In genomic region chr11:109545700-109546143, GRCm38 (mm10) we compare ENCODE assay signal across 11 mouse cellular contexts.
DNase-seq lines count a peak whose midpoint lies in the region; ATAC-seq and TF ChIP-seq lines count a peak whose summit lies in the region.
"Had no signal": no experiment of that assay in that cellular context is flagged by ENCODE, and none has a peak within 500 bp of the region (broad histone marks: within the 10 kb centered on the region; RNA-seq: fewer than 3 reads in every experiment).

No protein-coding gene starts in this region.

- no peaks in the 10 kb centered on the region for H3K36me3 ChIP-seq in stomach, embryonic 15.5 days
- H3K36me3 ChIP-seq in stomach, postnatal 0 days (ENCODE audit: control insufficient read depth, insufficient read depth, low read length) = no peaks in the 10 kb centered on the region
- H3K36me3 ChIP-seq in intestine, postnatal 0 days (ENCODE audit: control insufficient read depth, insufficient read depth) = no peaks in the 10 kb centered on the region
- H3K36me3 ChIP-seq in stomach, embryonic 16.5 days (ENCODE audit: control insufficient read depth, insufficient read depth, low read length) = no peaks in the 10 kb centered on the region

- H3K27ac ChIP-seq in stomach, embryonic 15.5 days = no peak overlapping the region
- no peak overlapping the region for H3K27ac ChIP-seq in stomach, postnatal 0 days (replicated peaks)
- H3K27ac ChIP-seq in intestine, postnatal 0 days (ENCODE audit: low read depth, low read length) = peak overlapping the region; percentile 76
- no peak overlapping the region for H3K27ac ChIP-seq in stomach, embryonic 16.5 days (ENCODE audit: low read length)
- H3K27ac ChIP-seq: hindbrain, postnatal 0 days had no signal

- no peak for ATAC-seq in stomach, embryonic 15.5 days (ENCODE audit: insufficient read depth, low FRiP score, low read depth)
- ATAC-seq in stomach, postnatal 0 days (ENCODE audit: low FRiP score, low TSS enrichment) = no peak
- ATAC-seq in intestine, postnatal 0 days = peak; percentile 34; the same call in 1 of the 2 replicates
- ATAC-seq in stomach, embryonic 16.5 days (ENCODE audit: insufficient read depth, low FRiP score) = peak; percentile 14; the same call in 1 of the 2 replicates
- ATAC-seq in cerebellum, adult (ENCODE audit: insufficient number of reproducible peaks, low FRiP score, low TSS enrichment) = no peak
- ATAC-seq: hindbrain, postnatal 0 days had no signal

- no peak for DNase-seq in stomach, postnatal 0 days (ENCODE audit: low spot score)
- peak; percentile 48 to 69 for DNase-seq in kidney, postnatal 4 days
- no peak for DNase-seq in layer of hippocampus, postnatal 25 days (ENCODE audit: extremely low spot score in 1 of 2, low spot score in 1 of 2)
- no peak for DNase-seq in lung, adult 18-20 months
- DNase-seq: adrenal gland, adult 8-10 months; cerebellum, adult 2 months had no signal

- no peaks in the 10 kb centered on the region for H3K9me3 ChIP-seq in stomach, embryonic 15.5 days
- H3K9me3 ChIP-seq in stomach, postnatal 0 days (ENCODE audit: control insufficient read depth, low read length) = no peaks in the 10 kb centered on the region
- H3K9me3 ChIP-seq in intestine, postnatal 0 days (ENCODE audit: control insufficient read depth) = no peaks in the 10 kb centered on the region
- H3K9me3 ChIP-seq in stomach, embryonic 16.5 days (replicated peaks; ENCODE audit: control insufficient read depth, low read length) = no peaks in the 10 kb centered on the region

- TF ChIP-seq CTCF in stomach, postnatal 0 days (IDR thresholded peaks at IDR 0.05; ENCODE audit: low read depth) = no peak
- TF ChIP-seq CTCF in intestine, postnatal 0 days (IDR thresholded peaks at IDR 0.05; ENCODE audit: low read depth) = no peak

- WGBS in stomach, embryonic 15.5 days = 28% methylated on average over 12 of the region's 12 CpGs
- 26% methylated on average over 12 of the region's 12 CpGs for WGBS in stomach, postnatal 0 days
- WGBS in intestine, postnatal 0 days = 24% methylated on average over 12 of the region's 12 CpGs
- 23% methylated on average over 12 of the region's 12 CpGs for WGBS in stomach, embryonic 16.5 days

- H3K4me1 ChIP-seq in stomach, embryonic 15.5 days = peaks cover 10% of the 10 kb centered on the region; the same call in 1 of the 2 replicates
- H3K4me1 ChIP-seq in stomach, postnatal 0 days (replicated peaks; ENCODE audit: control insufficient read depth, insufficient read depth) = no peaks in the 10 kb centered on the region
- peaks cover 11% of the 10 kb centered on the region for H3K4me1 ChIP-seq in intestine, postnatal 0 days (replicated peaks; ENCODE audit: control insufficient read depth, insufficient read depth, low read length)
- peaks cover 17% of the 10 kb centered on the region for H3K4me1 ChIP-seq in stomach, embryonic 16.5 days (ENCODE audit: control insufficient read depth, insufficient read depth, low read length)

- H3K27me3 ChIP-seq in stomach, embryonic 15.5 days (replicated peaks) = no peaks in the 10 kb centered on the region
- no peaks in the 10 kb centered on the region for H3K27me3 ChIP-seq in stomach, postnatal 0 days (ENCODE audit: control insufficient read depth, insufficient read depth, low read length)
- no peaks in the 10 kb centered on the region for H3K27me3 ChIP-seq in intestine, postnatal 0 days (replicated peaks; ENCODE audit: control insufficient read depth, insufficient read depth, low read length)
- no peaks in the 10 kb centered on the region for H3K27me3 ChIP-seq in stomach, embryonic 16.5 days (ENCODE audit: control insufficient read depth, insufficient read depth, low read length)

- TF ChIP-seq EP300 in stomach, postnatal 0 days (optimal IDR thresholded peaks at IDR 0.05) = no peak

- H3K4me2 ChIP-seq in stomach, embryonic 15.5 days = peak overlapping the region; percentile 12; the same call in 1 of the 2 replicates
- no peak overlapping the region for H3K4me2 ChIP-seq in stomach, postnatal 0 days (replicated peaks; ENCODE audit: low read depth)
- peak overlapping the region; percentile 44 for H3K4me2 ChIP-seq in intestine, postnatal 0 days (replicated peaks; ENCODE audit: low read depth)
- no peak overlapping the region for H3K4me2 ChIP-seq in stomach, embryonic 16.5 days (ENCODE audit: low read depth, low read length)

- H3K4me3 ChIP-seq in stomach, embryonic 15.5 days (replicated peaks) = no peak overlapping the region
- H3K4me3 ChIP-seq in stomach, postnatal 0 days (ENCODE audit: low read depth, low read length) = no peak overlapping the region
- H3K4me3 ChIP-seq in intestine, postnatal 0 days (ENCODE audit: low read depth, low read length) = no peak overlapping the region
- no peak overlapping the region for H3K4me3 ChIP-seq in stomach, embryonic 16.5 days (replicated peaks; ENCODE audit: low read length)

- H3K9ac ChIP-seq in stomach, embryonic 15.5 days = no peak overlapping the region
- no peak overlapping the region for H3K9ac ChIP-seq in stomach, postnatal 0 days (ENCODE audit: low read length)
- H3K9ac ChIP-seq in intestine, postnatal 0 days (ENCODE audit: low read depth, low read length) = no peak overlapping the region
- no peak overlapping the region for H3K9ac ChIP-seq in stomach, embryonic 16.5 days (ENCODE audit: low read length)

Comparison
In these comparisons a context has a peak if more than half of its experiments do, and no peak if none do; other contexts are left out.
1. ATAC-seq: peak in intestine, postnatal 0 days (single experiment) and stomach, embryonic 16.5 days (single experiment); none in stomach, embryonic 15.5 days (single experiment), stomach, postnatal 0 days (single experiment) and cerebellum, adult (single experiment).
2. H3K4me2 ChIP-seq: peak in stomach, embryonic 15.5 days (single experiment) and intestine, postnatal 0 days (single experiment); none in stomach, postnatal 0 days (single experiment) and stomach, embryonic 16.5 days (single experiment).
3. DNase-seq: peak in kidney, postnatal 4 days (2 of 2); none in stomach, postnatal 0 days (single experiment), layer of hippocampus, postnatal 25 days (0 of 2) and lung, adult 18-20 months (0 of 2).